Mouse (Mus musculus): Measurements from ENCODE around the gene Tbc1d10a. TPM values are rescaled to one million over a fixed set of nuclear protein-coding genes. Genes with fewer than 3 reads are reported as not detected.

Tbc1d10a gene
- polyA plus RNA-seq, 1 experiment from 2014 or later: 22.1 TPM

GRCm38 (mm10) chr11:4247201-4247959 is 60.8 kb downstream of the Tbc1d10a start:
- ATAC-seq (ENCODE audit: insufficient read depth, low FRiP score, low TSS enrichment): no peak

GRCm38 (mm10) chr11:4249151-4249550 is 62.6 kb downstream of the Tbc1d10a start:
- no peak for ATAC-seq (ENCODE audit: insufficient read depth, low FRiP score, low TSS enrichment)
- H3K36me3 ChIP-seq (ENCODE audit: control insufficient read depth, insufficient read depth, low read length): no peaks in the 10 kb centered on the region
- no peaks in the 10 kb centered on the region for H3K9me3 ChIP-seq (ENCODE audit: control insufficient read depth, low read length)
- H3K9ac ChIP-seq (ENCODE audit: low read length): no peak overlapping the region
- 93% methylated on average over 3 of the region's 3 CpGs for WGBS
- no peak for DNase-seq (ENCODE audit: low spot score)
- H3K4me1 ChIP-seq (ENCODE audit: control insufficient read depth, insufficient read depth, low read length): no peaks in the 10 kb centered on the region
- no peak overlapping the region for H3K4me2 ChIP-seq (ENCODE audit: low read depth)
- H3K27me3 ChIP-seq (ENCODE audit: control insufficient read depth, insufficient read depth, low read length): no peaks in the 10 kb centered on the region
- no peak overlapping the region for H3K27ac ChIP-seq (ENCODE audit: low read depth, low read length)
- H3K4me3 ChIP-seq (ENCODE audit: low read depth, low read length): no peak overlapping the region

More at GRCm38 (mm10) chr11:4247201-4247959, 60.8 kb downstream of the Tbc1d10a start:
- 77% methylated on average over 14 of the region's 14 CpGs for WGBS
- no peaks in the 10 kb centered on the region for H3K9me3 ChIP-seq (ENCODE audit: control insufficient read depth, low read length)
- H3K9ac ChIP-seq (ENCODE audit: low read length): no peak overlapping the region
- DNase-seq (ENCODE audit: low spot score): no peak
- no peaks in the 10 kb centered on the region for H3K4me1 ChIP-seq (ENCODE audit: control insufficient read depth, insufficient read depth, low read length)
- H3K4me2 ChIP-seq (ENCODE audit: low read depth): no peak overlapping the region
- no peaks in the 10 kb centered on the region for H3K27me3 ChIP-seq (ENCODE audit: control insufficient read depth, insufficient read depth, low read length)
- no peaks in the 10 kb centered on the region for H3K36me3 ChIP-seq (ENCODE audit: control insufficient read depth, insufficient read depth, low read length)
- no peak overlapping the region for H3K4me3 ChIP-seq (ENCODE audit: low read depth, low read length)
- H3K27ac ChIP-seq (ENCODE audit: low read depth, low read length): no peak overlapping the region

- no peak for DNase-seq (ENCODE audit: low spot score)
- 81% methylated on average over 7 of the region's 7 CpGs for WGBS
Observed at GRCm38 (mm10) chr11:4250290-4250689, 63.7 kb downstream of the Tbc1d10a start.

GRCm38 (mm10) chr11:4251376-4251775 is 64.8 kb downstream of the Tbc1d10a start:
- Histone ChIP-seq H3K4me3 (ENCODE audit: low read depth, low read length) (no peak overlapping the region), H3K9ac (ENCODE audit: low read length) (no peak overlapping the region), H3K9me3 (ENCODE audit: control insufficient read depth, low read length) (no peaks in the 10 kb centered on the region), H3K4me1 (ENCODE audit: control insufficient read depth, insufficient read depth, low read length) (no peaks in the 10 kb centered on the region), H3K27me3 (ENCODE audit: control insufficient read depth, insufficient read depth, low read length) (no peaks in the 10 kb centered on the region), H3K27ac (ENCODE audit: low read depth, low read length) (no peak overlapping the region), H3K36me3 (ENCODE audit: control insufficient read depth, insufficient read depth, low read length) (no peaks in the 10 kb centered on the region), H3K4me2 (ENCODE audit: low read depth) (no peak overlapping the region)
- WGBS: 79% methylated on average over 3 of the region's 3 CpGs
- ATAC-seq (ENCODE audit: insufficient read depth, low FRiP score, low TSS enrichment) (no peak), DNase-seq (ENCODE audit: low spot score) (no peak)

More at GRCm38 (mm10) chr11:4250290-4250689, 63.7 kb downstream of the Tbc1d10a start:
- H3K36me3 ChIP-seq (ENCODE audit: control insufficient read depth, insufficient read depth, low read length): no peaks in the 10 kb centered on the region
- no peak overlapping the region for H3K9ac ChIP-seq (ENCODE audit: low read length)
- H3K27ac ChIP-seq (ENCODE audit: low read depth, low read length): no peak overlapping the region
- no peaks in the 10 kb centered on the region for H3K4me1 ChIP-seq (ENCODE audit: control insufficient read depth, insufficient read depth, low read length)
- no peak overlapping the region for H3K4me2 ChIP-seq (ENCODE audit: low read depth)
- H3K27me3 ChIP-seq (ENCODE audit: control insufficient read depth, insufficient read depth, low read length): no peaks in the 10 kb centered on the region
- no peak overlapping the region for H3K4me3 ChIP-seq (ENCODE audit: low read depth, low read length)
- no peaks in the 10 kb centered on the region for H3K9me3 ChIP-seq (ENCODE audit: control insufficient read depth, low read length)
- no peak for ATAC-seq (ENCODE audit: insufficient read depth, low FRiP score, low TSS enrichment)

GRCm38 (mm10) chr11:4252886-4253285 is 66.3 kb downstream of the Tbc1d10a start:
- Histone ChIP-seq H3K27me3 (ENCODE audit: control insufficient read depth, insufficient read depth, low read length) (no peaks in the 10 kb centered on the region), H3K36me3 (ENCODE audit: control insufficient read depth, insufficient read depth, low read length) (no peaks in the 10 kb centered on the region), H3K4me1 (ENCODE audit: control insufficient read depth, insufficient read depth, low read length) (no peaks in the 10 kb centered on the region), H3K4me2 (ENCODE audit: low read depth) (no peak overlapping the region), H3K27ac (ENCODE audit: low read depth, low read length) (no peak overlapping the region), H3K9ac (ENCODE audit: low read length) (no peak overlapping the region), H3K4me3 (ENCODE audit: low read depth, low read length) (no peak overlapping the region), H3K9me3 (ENCODE audit: control insufficient read depth, low read length) (no peaks in the 10 kb centered on the region)
- no peak for ATAC-seq (ENCODE audit: insufficient read depth, low FRiP score, low TSS enrichment)
- 71% methylated on average over 2 of the region's 2 CpGs for WGBS
- no peak for DNase-seq (ENCODE audit: low spot score)

GRCm38 (mm10) chr11:4256846-4257607 is 70.4 kb downstream of the Tbc1d10a start, which contains the start of gene Lif:
TSS of gene Lif (plus strand) at chr11:4257557.
- no peak within 1 kb of the TSS for H3K27ac ChIP-seq (ENCODE audit: low read depth, low read length)
- no peak for ATAC-seq (ENCODE audit: insufficient read depth, low FRiP score, low TSS enrichment)
- H3K36me3 ChIP-seq (ENCODE audit: control insufficient read depth, insufficient read depth, low read length): no peaks in the 10 kb centered on the region
- H3K4me1 ChIP-seq (ENCODE audit: control insufficient read depth, insufficient read depth, low read length): no peaks in the 10 kb centered on the region
- H3K4me2 ChIP-seq (ENCODE audit: low read depth): no peak within 1 kb of the TSS
- DNase-seq (ENCODE audit: low spot score): no peak
- H3K9me3 ChIP-seq (ENCODE audit: control insufficient read depth, low read length): no peaks in the 10 kb centered on the region
- H3K9ac ChIP-seq (ENCODE audit: low read length): no peak within 1 kb of the TSS; the same call in 1 of the 2 replicates
- no peaks in the 10 kb centered on the region for H3K27me3 ChIP-seq (ENCODE audit: control insufficient read depth, insufficient read depth, low read length)
- H3K4me3 ChIP-seq (ENCODE audit: low read depth, low read length): no peak within 1 kb of the TSS
- WGBS: 62% methylated on average over 11 of the region's 11 CpGs

GRCm38 (mm10) chr11:4257756-4258155 is 71.2 kb downstream of the Tbc1d10a start:
- Histone ChIP-seq H3K27me3 (ENCODE audit: control insufficient read depth, insufficient read depth, low read length) (no peaks in the 10 kb centered on the region), H3K36me3 (ENCODE audit: control insufficient read depth, insufficient read depth, low read length) (no peaks in the 10 kb centered on the region), H3K27ac (ENCODE audit: low read depth, low read length) (no peak overlapping the region), H3K4me3 (ENCODE audit: low read depth, low read length) (no peak overlapping the region), H3K4me1 (ENCODE audit: control insufficient read depth, insufficient read depth, low read length) (no peaks in the 10 kb centered on the region), H3K4me2 (ENCODE audit: low read depth) (no peak overlapping the region), H3K9ac (ENCODE audit: low read length) (no peak overlapping the region), H3K9me3 (ENCODE audit: control insufficient read depth, low read length) (no peaks in the 10 kb centered on the region)
- ATAC-seq (ENCODE audit: insufficient read depth, low FRiP score, low TSS enrichment) (no peak), DNase-seq (ENCODE audit: low spot score) (no peak)
- 70% methylated on average over 5 of the region's 5 CpGs for WGBS

- DNase-seq (ENCODE audit: low spot score) (peak; percentile 90), ATAC-seq (ENCODE audit: insufficient read depth, low FRiP score, low TSS enrichment) (peak; percentile 73)
- H3K4me3 ChIP-seq (ENCODE audit: low read depth, low read length): no peak overlapping the region
- under 1% methylated on average over 7 of the region's 7 CpGs for WGBS
- no peaks in the 10 kb centered on the region for H3K4me1 ChIP-seq (ENCODE audit: control insufficient read depth, insufficient read depth, low read length)
- H3K27ac ChIP-seq (ENCODE audit: low read depth, low read length): no peak overlapping the region
- H3K4me2 ChIP-seq (ENCODE audit: low read depth): peak overlapping the region; percentile 32; the same call in 1 of the 2 replicates
- H3K9me3 ChIP-seq (ENCODE audit: control insufficient read depth, low read length): no peaks in the 10 kb centered on the region
- H3K27me3 ChIP-seq (ENCODE audit: control insufficient read depth, insufficient read depth, low read length): no peaks in the 10 kb centered on the region
- no peak overlapping the region for H3K9ac ChIP-seq (ENCODE audit: low read length)
- no peaks in the 10 kb centered on the region for H3K36me3 ChIP-seq (ENCODE audit: control insufficient read depth, insufficient read depth, low read length)
Observed at GRCm38 (mm10) chr11:4258657-4259082, 72.1 kb downstream of the Tbc1d10a start.

All from neural tube, embryonic 11.5 days (tissue).